Mouse (Mus musculus): Measurements from ENCODE around the gene Tarsl2.

The Tarsl2 gene

DNA sequence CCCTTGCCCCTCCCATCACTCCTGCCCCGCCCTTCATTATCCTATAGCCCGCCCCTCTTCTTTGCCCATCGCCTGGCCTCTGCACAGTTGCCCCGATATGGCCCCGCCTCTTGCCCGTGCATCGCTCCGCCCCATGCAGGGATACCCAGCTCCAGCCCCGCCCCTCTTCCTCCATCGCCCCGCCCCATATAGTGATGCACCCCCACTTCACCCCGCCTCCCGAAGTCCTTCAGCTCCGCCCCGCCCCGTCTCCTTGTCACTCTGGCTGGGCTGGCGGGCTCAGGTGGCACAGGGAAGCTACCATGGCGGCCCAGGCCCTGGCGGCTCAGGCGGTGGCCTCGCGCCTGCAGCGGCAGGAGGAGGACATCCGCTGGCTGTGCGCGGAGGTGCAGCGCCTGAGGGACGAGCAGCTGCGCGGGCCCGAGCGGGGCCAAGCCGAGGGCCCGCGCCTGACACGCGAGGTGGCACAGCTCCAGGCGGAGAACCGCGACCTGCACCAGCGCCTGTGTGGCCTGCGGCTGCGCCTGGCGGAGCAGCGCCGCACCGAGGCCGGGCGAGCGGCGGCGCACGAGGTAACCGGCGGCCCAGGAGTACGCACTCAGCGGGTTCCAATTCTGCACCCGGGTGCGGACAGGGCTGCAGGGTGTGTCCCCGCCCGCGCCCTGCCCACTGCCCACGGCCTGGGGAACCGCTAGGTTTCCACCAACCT, at the start of gene Tarsl2:
Tarsl2 (plus strand) TSS at position 256 of the 709 bp plus-strand sequence.
- CTCF ChIA-PET: no interaction called here

GRCm38 (mm10) chr7:65606124-65606523, 38.6 kb upstream of the Tarsl2 start:
- CTCF ChIA-PET: no interaction called here

GRCm38 (mm10) chr7:65607003-65607402, 37.7 kb upstream of the Tarsl2 start:
- CTCF ChIA-PET: no interaction called here

DNA sequence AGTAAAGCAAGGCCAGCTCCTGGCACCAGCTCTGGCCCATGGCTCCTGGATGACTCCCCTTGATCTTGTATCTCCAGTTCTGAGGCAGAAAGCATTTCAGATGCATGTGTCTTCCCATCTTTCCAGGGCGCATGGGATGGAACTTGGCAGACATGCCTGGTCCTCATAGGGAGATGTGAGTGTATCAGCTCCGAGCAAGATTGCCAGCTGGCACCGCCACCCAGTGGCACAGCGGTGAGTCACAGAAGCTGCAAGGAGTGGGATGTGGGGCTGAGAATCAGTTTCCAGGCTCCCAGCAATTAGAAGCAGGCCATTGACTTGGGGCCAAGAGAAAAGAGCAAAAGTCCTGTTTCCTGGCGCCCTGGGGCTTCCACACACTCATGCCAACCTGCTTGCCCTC, 34.5 kb upstream of the Tarsl2 start:
- CTCF ChIA-PET: no interaction called here

GRCm38 (mm10) chr7:65610673-65611072, 34.0 kb upstream of the Tarsl2 start:
- CTCF ChIA-PET: no interaction called here

DNA sequence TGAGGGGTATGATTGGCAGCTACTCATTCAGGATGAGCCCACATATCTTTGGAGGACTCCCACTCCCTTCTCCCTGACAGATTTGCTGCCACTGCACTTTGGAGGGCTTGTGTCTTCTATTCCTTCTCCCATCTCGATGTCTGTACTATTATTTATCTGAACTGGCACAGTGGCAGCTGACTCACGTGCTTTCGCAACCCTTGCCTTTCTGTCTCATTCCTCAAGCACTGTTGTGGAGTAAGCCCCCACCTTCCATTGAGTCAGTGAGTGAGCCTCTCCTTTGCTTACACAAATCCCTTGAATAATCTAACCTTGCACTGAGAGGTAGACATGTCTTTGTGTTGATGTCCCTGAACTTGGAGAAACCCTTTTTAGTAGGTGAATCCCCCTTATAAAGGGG, 33.4 kb upstream of the Tarsl2 start:
- CTCF ChIA-PET: no interaction called here

- CTCF ChIA-PET: no interaction called here
These were observed 31.0 kb upstream of the Tarsl2 start for GRCm38 (mm10) chr7:65613723-65614122.

- CTCF ChIA-PET: no interaction called here
These were observed 25.9 kb upstream of the Tarsl2 start for GRCm38 (mm10) chr7:65618751-65619150.

- CTCF ChIA-PET: no interaction called here
These were observed 24.0 kb upstream of the Tarsl2 start for GRCm38 (mm10) chr7:65620746-65621145.

GRCm38 (mm10) chr7:65623330-65623729, 21.4 kb upstream of the Tarsl2 start:
- CTCF ChIA-PET: no interaction called here

DNA sequence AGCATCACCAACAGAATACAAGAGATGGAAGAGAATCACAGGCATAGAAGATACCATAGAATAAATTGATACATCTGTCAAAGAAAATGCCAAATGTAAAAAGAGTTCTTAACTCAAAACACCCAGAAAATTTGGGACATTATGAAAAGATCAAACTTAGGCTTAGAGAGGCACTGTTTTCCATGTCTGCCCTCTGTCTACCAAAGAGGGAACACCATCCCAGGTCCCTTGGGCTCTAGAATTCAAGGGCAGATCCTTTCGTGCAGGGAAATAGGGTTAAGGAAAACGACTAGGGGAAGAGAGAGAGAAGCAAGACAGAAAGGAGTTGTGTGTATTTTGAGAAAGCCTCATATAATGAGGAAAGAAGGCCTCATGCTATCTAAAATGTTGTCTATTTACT, 19.2 kb upstream of the Tarsl2 start:
- CTCF ChIA-PET: no interaction called here

GRCm38 (mm10) chr7:65629846-65630245, 14.9 kb upstream of the Tarsl2 start:
- CTCF ChIA-PET: no interaction called here

GRCm38 (mm10) chr7:65630661-65631060, 14.0 kb upstream of the Tarsl2 start:
- CTCF ChIA-PET: no interaction called here

- CTCF ChIA-PET: no interaction called here
These were observed 8.9 kb upstream of the Tarsl2 start for GRCm38 (mm10) chr7:65635831-65636230.

- CTCF ChIA-PET: no interaction called here
These were observed 8.3 kb upstream of the Tarsl2 start for GRCm38 (mm10) chr7:65636356-65636880.

- CTCF ChIA-PET: no interaction called here
These were observed 6.4 kb upstream of the Tarsl2 start for GRCm38 (mm10) chr7:65638170-65638770.

- CTCF ChIA-PET: no interaction called here
These were observed 4.8 kb upstream of the Tarsl2 start for GRCm38 (mm10) chr7:65639821-65640382.

- CTCF ChIA-PET: no interaction called here
These were observed 4.0 kb upstream of the Tarsl2 start for GRCm38 (mm10) chr7:65640672-65641071.

- CTCF ChIA-PET: interaction anchor here (0.7 kb wide), 2 partner anchors 57 to 659 kb away, joined by 3 to 5 read pairs; no protein-coding TSS in a partner anchor
These were observed 2.1 kb upstream of the Tarsl2 start for GRCm38 (mm10) chr7:65642371-65643304.

DNA sequence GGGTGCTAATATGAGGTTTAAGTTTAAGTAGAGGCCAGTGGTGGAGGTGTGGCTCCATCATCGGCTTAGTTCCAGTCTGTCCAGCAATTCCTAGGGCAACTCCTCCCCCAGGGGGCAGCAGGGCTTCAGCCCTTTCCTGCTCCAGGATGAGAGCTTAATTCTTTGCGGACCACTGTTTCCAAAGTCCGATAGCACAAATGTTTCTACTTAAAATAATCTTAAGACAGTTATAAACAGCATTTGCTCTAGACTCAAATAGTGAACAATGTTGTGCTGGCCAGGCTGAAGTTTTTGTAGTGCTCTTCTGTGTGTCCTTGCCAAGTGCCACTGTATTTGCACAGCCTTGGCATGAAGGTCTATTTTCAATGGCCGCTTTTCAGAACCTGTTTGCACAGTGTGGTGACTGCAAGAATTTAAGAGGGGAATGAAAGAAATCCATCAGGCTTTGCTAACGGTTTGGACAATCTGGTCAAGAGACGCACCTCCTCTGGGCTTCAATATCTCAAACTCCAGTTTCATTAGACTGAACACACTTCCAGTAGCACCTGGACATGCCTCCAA, 757 bp upstream of the Tarsl2 start:
- CTCF ChIA-PET: interaction anchor here (0.7 kb wide), 1 partner anchor 58 kb away, joined by 3 read pairs; no protein-coding TSS in a partner anchor

DNA sequence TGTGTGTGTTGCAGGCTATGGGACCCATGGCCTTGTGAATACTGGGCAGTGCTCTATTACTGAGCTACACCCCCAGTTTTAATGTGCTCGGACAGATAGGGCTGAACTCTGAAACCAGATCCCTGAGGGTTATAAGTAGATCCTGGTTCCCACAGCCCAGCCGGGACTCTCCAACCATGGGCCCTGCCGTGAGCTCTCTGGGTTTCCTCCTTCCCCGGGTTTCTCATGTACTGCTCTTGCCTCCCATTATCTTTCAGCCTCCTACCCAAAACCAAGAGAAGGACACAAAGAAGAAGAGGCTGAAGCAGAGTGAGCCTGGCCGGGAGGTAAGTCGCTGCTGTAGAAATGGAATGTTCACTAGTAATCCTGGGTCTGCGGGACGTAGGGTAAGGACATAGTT, 1.3 kb downstream of the Tarsl2 start:
- CTCF ChIA-PET: no interaction called here

DNA sequence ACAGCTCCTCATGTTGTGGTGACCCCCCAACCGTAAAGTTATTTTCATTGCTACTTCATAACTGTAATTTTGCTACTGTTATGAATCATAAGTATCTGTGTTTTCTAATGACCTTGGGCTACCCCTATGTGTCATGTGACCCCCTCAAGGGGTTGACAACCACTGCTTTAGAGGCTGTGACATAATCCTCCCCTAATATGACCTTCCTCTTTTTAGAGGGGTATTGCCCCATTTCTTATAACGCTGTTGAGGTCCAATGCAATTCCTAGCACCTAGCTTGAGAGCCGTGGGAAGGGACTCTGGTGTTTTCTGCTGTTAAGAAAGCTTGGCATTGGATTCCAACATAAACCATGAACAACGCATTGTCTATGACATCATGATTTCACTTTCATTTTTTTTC, 6.0 kb downstream of the Tarsl2 start:
- CTCF ChIA-PET: no interaction called here
